ENCODE assay signal across 8 mouse cellular contexts in the genomic region with DNA sequence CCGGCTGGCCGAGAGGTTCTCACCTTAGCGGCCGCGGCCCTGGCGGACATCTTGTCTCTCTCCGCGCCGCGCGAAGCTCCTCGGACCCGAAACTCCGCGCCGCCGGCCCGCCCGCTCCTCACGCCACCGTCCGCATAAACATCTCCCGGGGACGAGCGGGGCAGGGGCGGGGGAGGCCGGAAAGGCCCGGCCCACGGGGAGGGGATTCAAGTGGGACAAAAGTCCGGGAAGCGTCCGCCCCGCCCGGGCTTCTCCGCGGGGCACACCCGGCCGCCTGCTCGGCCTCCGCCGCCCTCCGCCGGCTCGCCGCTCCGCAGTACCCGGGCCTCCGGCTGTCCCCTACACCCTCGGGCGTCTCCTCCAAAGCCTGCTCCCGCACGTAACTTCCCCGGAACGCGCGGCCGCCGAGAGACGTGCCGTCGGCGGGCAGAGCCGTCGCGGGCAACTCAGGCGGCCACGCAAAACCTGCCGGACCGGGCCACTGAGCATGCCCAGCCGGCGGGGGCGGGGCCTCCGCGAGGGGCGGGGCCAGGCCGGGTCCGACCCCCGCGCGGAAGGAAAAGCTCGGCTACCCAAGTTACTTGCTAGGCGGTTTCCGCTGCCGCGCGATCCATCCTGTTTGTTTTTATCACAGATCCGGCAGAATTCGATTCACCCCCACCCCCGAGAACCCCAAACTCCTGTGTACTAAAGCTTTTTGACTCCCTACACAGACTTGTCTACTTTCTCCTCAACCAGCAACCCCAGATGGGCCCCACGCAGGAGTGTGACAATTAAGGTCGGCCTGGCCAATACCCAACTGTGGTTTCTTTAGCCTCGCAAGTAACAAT.
A peak's percentile ranks its signal among the peaks of the same experiment; 100 is the strongest.
DNase-seq lines count a peak whose midpoint lies in the region; ATAC-seq lines count a peak whose summit lies in the region.

No protein-coding gene starts in this region.

- intact Hi-C loops in gastrocnemius, postnatal 14 days (cut with DNase I; ENCODE audit: low total_unique reads), result no loop called here
- intact Hi-C loops in left cerebral cortex, postnatal 10 days (cut with DNase I), result loop anchor here (5.0 kb wide), 1 partner anchor 46 kb away; no protein-coding TSS in a partner anchor

- WGBS in intestine, embryonic 14.5 days, result under 1% methylated on average over 86 of the region's 92 CpGs

- H3K4me2 ChIP-seq in intestine, embryonic 14.5 days (ENCODE audit: low read length), result peak overlapping the region; percentile 65

- peak overlapping the region; percentile 96 for H3K27ac ChIP-seq in intestine, embryonic 14.5 days (ENCODE audit: low read depth)

- H3K9me3 ChIP-seq in intestine, embryonic 14.5 days (ENCODE audit: control insufficient read depth, low read length), result no peaks in the 10 kb centered on the region

- peak; percentile 93 for ATAC-seq in intestine, embryonic 14.5 days (replicated peaks; ENCODE audit: low FRiP score, low TSS enrichment, low read depth)
- peak; percentile 53 for ATAC-seq in megakaryocyte progenitor cell, adult 5-6 weeks (replicated peaks; ENCODE audit: poor library complexity)

- peak overlapping the region; percentile 81 for H3K4me3 ChIP-seq in intestine, embryonic 14.5 days (ENCODE audit: low read depth, low read length)

- peaks cover 32% of the 10 kb centered on the region for H3K4me1 ChIP-seq in intestine, embryonic 14.5 days (replicated peaks; ENCODE audit: control insufficient read depth, insufficient read depth, low read length)

- no peaks in the 10 kb centered on the region for H3K27me3 ChIP-seq in intestine, embryonic 14.5 days (replicated peaks; ENCODE audit: control insufficient read depth, insufficient read depth, low read length)

- H3K36me3 ChIP-seq in intestine, embryonic 14.5 days (ENCODE audit: control insufficient read depth, insufficient read depth, low read length), result no peaks in the 10 kb centered on the region

- H3K9ac ChIP-seq in intestine, embryonic 14.5 days (ENCODE audit: low read length), result peak overlapping the region; percentile 85

- DNase-seq in adrenal gland, adult 18-20 months (ENCODE audit: low spot score in 2 of 2), result peak; percentile 95 to 97
- DNase-seq in embryo, embryonic 11 days, result peak; percentile 93
- peak; percentile 89 for DNase-seq in gastrocnemius, postnatal 14 days
- peak; percentile 91 for DNase-seq in intestine, embryonic 14.5 days (ENCODE audit: low spot score)
- DNase-seq in left cerebral cortex, postnatal 10 days (ENCODE audit: extremely low spot score in 1 of 2, low spot score in 2 of 2), result peak; percentile 81 to 93
- peak; percentile 91 for DNase-seq in right cerebral cortex, postnatal 25 days
- peak; percentile 91 to 94 for DNase-seq in urinary bladder, postnatal 36 days (ENCODE audit: low spot score in 2 of 2)

Comparison
In these comparisons a context has a peak if more than half of its experiments do, and no peak if none do; other contexts are left out.
1. Peak in every context shown above with its lines: DNase-seq, ATAC-seq, H3K4me3 ChIP-seq and H3K27ac ChIP-seq.